Mouse (Mus musculus) left cerebral cortex, postnatal 10 days (tissue): ENCODE results near the gene Pbx1. TPM values are rescaled to one million over a fixed set of nuclear protein-coding genes. Genes with fewer than 3 reads are reported as not detected.

ENCODE experiments used
- DNase-seq, 2 experiments: peaks; one replicate each; pipeline ENCODE4 v3.0.0; 2021 to 2022; ENCODE audit warnings: low spot score in 2 of 2, mixed read lengths in 1 of 2; ENCODE audit errors: extremely low spot score in 1 of 2
- intact Hi-C: fragments of 180-260 bp; cut with DNase I; formaldehyde crosslinking; loops from one replicate; pipeline ENCODE4 v1.15.1; 2025
- total RNA-seq, 2 experiments: library from RNA; stranded (reverse); gene quantifications; 2 replicates each; pipeline ENCODE4 v1.2.3; 2021

Gene Pbx1
- total RNA-seq, 2 experiments from 2014 or later, result 164 to 181 TPM

- intact Hi-C loops, result no loop called here
- no peak for DNase-seq
These were observed 173.2 kb downstream of the Pbx1 start for GRCm38 (mm10) chr1:168258856-168259255.

- intact Hi-C loops, result no loop called here
These were observed 176.6 kb downstream of the Pbx1 start for GRCm38 (mm10) chr1:168255347-168255908.

GRCm38 (mm10) chr1:168246968-168247724 lies 184.9 kb downstream of the Pbx1 start:
- intact Hi-C loops, result loop anchor here (10.0 kb wide), 1 partner anchor 178 kb away; no protein-coding TSS in a partner anchor

More at GRCm38 (mm10) chr1:168255347-168255908, 176.6 kb downstream of the Pbx1 start:
- no peak for DNase-seq

GRCm38 (mm10) chr1:168245539-168245938 lies 186.5 kb downstream of the Pbx1 start:
- peak in 1 of 2 experiments; percentile 60 for DNase-seq
- intact Hi-C loops, result loop anchor here (10.0 kb wide), 1 partner anchor 179 kb away; no protein-coding TSS in a partner anchor

More at GRCm38 (mm10) chr1:168246968-168247724, 184.9 kb downstream of the Pbx1 start:
- DNase-seq, result no peak

GRCm38 (mm10) chr1:168243759-168244158 lies 188.3 kb downstream of the Pbx1 start:
- intact Hi-C loops, result loop anchor here (5.0 to 10.0 kb wide), 2 partner anchors 44 to 181 kb away; no protein-coding TSS in a partner anchor
- DNase-seq, result no peak

GRCm38 (mm10) chr1:168243068-168243467 lies 189.0 kb downstream of the Pbx1 start:
- DNase-seq, result no peak
- intact Hi-C loops, result loop anchor here (5.0 to 10.0 kb wide), 2 partner anchors 44 to 182 kb away; no protein-coding TSS in a partner anchor

- DNase-seq, result no peak
- intact Hi-C loops, result loop anchor here (5.0 to 10.0 kb wide), 2 partner anchors 46 to 183 kb away; no protein-coding TSS in a partner anchor
These were observed 190.8 kb downstream of the Pbx1 start for GRCm38 (mm10) chr1:168241316-168241715.

GRCm38 (mm10) chr1:168240846-168241245 lies 191.2 kb downstream of the Pbx1 start:
- DNase-seq, result peak in 1 of 2 experiments; percentile 59
- intact Hi-C loops, result loop anchor here (5.0 to 10.0 kb wide), 2 partner anchors 46 to 184 kb away; no protein-coding TSS in a partner anchor

- no peak for DNase-seq
- intact Hi-C loops, result loop anchor here (5.0 to 10.0 kb wide), 2 partner anchors 47 to 184 kb away; no protein-coding TSS in a partner anchor
These were observed 191.7 kb downstream of the Pbx1 start for GRCm38 (mm10) chr1:168240386-168240785.

- intact Hi-C loops, result no loop called here
- DNase-seq, result no peak
These were observed 196.0 kb downstream of the Pbx1 start for GRCm38 (mm10) chr1:168236101-168236500.

GRCm38 (mm10) chr1:168234355-168234754 lies 197.7 kb downstream of the Pbx1 start:
- no peak for DNase-seq
- intact Hi-C loops, result no loop called here

- intact Hi-C loops, result no loop called here
- no peak for DNase-seq
These were observed 198.9 kb downstream of the Pbx1 start for GRCm38 (mm10) chr1:168233182-168233581.

- no peak for DNase-seq
- intact Hi-C loops, result no loop called here
These were observed 200.3 kb downstream of the Pbx1 start for GRCm38 (mm10) chr1:168231548-168232429.

GRCm38 (mm10) chr1:168230858-168231257 lies 201.2 kb downstream of the Pbx1 start:
- intact Hi-C loops, result no loop called here
- DNase-seq, result no peak

GRCm38 (mm10) chr1:168230134-168230533 lies 201.9 kb downstream of the Pbx1 start:
- intact Hi-C loops, result no loop called here
- no peak for DNase-seq

GRCm38 (mm10) chr1:168228756-168229526 lies 203.1 kb downstream of the Pbx1 start:
- intact Hi-C loops, result no loop called here

GRCm38 (mm10) chr1:168226150-168226549 lies 205.9 kb downstream of the Pbx1 start:
- no peak for DNase-seq
- intact Hi-C loops, result no loop called here

More at GRCm38 (mm10) chr1:168228756-168229526, 203.1 kb downstream of the Pbx1 start:
- no peak for DNase-seq

GRCm38 (mm10) chr1:168225595-168226127 lies 206.4 kb downstream of the Pbx1 start:
- DNase-seq, result no peak
- intact Hi-C loops, result no loop called here
